Mouse (Mus musculus) left cerebral cortex, postnatal 4 days (tissue): Measurements from ENCODE around the gene Ube2q1. TPM values are rescaled to one million over a fixed set of nuclear protein-coding genes. Genes with fewer than 3 reads are reported as not detected.

Source experiments
- DNase-seq: peaks from one replicate; pipeline ENCODE4 v3.0.0-alpha.2; 2022
- intact Hi-C: fragments of 180-260 bp; cut with DNase I; formaldehyde crosslinking; loops from one replicate; pipeline ENCODE4 v1.15.1; 2025
- total RNA-seq, 2 experiments: library from RNA; stranded (reverse); gene quantifications; 2 replicates each; pipeline ENCODE4 v1.2.3; 2021

Ube2q1 gene
- total RNA-seq = 10 to 100 TPM; 74.5 to 79.3 TPM

- peak; percentile 99 for DNase-seq
- intact Hi-C loops = no loop called here
Observed at GRCm38 (mm10) chr3:89772968-89773709, at the start of gene Ube2q1. Gene Ube2q1, plus strand, starts transcription at chr3:89773616.

DNA sequence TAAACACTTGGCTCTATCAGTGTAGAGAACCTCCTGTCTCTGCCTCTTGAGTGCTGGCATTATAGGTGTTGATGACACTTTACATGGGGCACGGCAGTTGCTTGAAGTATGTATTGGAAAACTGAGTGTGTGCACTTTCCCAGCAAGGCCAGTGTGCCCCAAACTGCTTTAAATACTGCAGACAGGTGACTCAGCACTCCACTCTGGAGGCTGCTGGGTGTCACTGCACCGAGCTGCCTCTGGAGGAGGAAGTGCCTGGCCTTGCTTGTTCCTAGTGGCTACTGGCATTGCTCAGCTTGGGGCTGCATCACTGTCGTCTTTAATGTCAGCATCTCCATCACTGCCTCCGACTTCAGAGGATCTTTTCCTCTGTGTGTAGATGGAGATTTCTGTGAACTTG is 46.4 kb upstream of the Ube2q1 start:
- DNase-seq = peak; percentile 31
- intact Hi-C loops = no loop called here

DNA sequence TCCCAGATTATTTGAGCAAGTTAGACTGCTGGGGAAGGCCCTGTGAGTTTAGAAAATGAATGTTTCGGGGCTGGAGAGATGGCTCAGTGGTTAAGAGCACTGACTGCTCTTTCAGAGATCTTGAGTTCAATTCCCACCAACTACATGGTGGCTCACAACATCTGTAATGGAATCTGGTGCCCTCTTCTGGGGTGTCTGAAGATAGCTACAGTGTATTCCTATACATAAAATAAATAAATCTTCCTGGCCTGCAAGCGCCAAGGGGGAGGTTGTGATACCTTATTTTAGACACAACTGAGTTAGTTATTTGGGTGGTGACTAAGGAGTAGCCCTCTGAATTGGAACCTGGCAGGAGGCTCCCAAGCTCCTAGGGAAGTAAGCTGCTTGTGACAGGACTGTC is 44.6 kb upstream of the Ube2q1 start:
- DNase-seq = no peak
- intact Hi-C loops = no loop called here

GRCm38 (mm10) chr3:89730350-89731331 is 42.8 kb upstream of the Ube2q1 start:
- intact Hi-C loops = no loop called here
- DNase-seq = peak; percentile 51

- intact Hi-C loops = no loop called here
- no peak for DNase-seq
Observed at GRCm38 (mm10) chr3:89732091-89732490, 41.3 kb upstream of the Ube2q1 start.

- DNase-seq = no peak
- intact Hi-C loops = no loop called here
Observed at GRCm38 (mm10) chr3:89738509-89738908, 34.9 kb upstream of the Ube2q1 start.

DNA sequence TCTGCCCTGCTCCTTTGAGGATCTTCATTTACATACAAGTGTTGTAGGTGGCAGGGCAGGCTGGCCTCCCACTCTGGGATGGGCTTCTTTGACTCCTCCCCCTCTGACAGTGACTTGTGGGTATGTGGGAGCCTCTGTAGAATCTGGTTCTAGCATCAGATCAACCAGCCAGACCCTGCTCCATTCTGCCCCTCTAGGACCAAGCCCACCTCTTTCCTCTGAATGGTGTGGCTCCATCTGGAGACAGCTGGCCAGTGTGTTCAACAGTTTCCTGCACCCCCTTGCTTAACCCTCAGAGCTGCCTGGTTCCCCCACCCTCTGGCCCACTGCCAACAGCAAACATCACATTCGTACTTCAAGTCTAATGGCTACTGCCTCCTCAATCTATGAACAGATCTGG is 21.1 kb upstream of the Ube2q1 start:
- no peak for DNase-seq
- intact Hi-C loops = no loop called here

GRCm38 (mm10) chr3:89755283-89755682 is 18.1 kb upstream of the Ube2q1 start:
- no peak for DNase-seq
- intact Hi-C loops = no loop called here

GRCm38 (mm10) chr3:89757851-89758250 is 15.6 kb upstream of the Ube2q1 start:
- intact Hi-C loops = no loop called here
- DNase-seq = no peak

GRCm38 (mm10) chr3:89759786-89760185 is 13.6 kb upstream of the Ube2q1 start:
- intact Hi-C loops = no loop called here
- peak; percentile 32 for DNase-seq

- intact Hi-C loops = no loop called here
- DNase-seq = peak; percentile 74
Observed at GRCm38 (mm10) chr3:89764119-89764724, 9.2 kb upstream of the Ube2q1 start, which contains the start of gene Chrnb2. Gene Chrnb2, minus strand, starts transcription at chr3:89764632.

DNA sequence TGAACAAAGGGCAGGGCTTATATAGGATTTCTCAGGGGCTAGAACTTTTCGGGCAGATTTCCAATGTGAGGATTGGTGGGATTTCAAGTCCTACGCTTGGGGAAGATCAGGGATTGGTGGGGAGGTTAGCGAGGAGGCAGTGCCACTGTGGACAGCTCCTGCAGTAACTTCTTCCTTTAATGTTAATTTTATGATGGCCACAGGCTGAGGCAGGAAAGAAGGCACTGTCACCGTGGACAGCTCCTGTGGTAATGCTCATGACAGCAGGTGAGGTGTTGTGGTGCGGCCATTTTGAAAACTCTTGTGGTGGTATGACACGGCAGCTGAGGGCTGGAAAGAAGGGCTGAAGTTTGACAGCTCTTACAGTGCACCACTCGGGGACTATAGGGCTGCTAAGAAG is 3.8 kb upstream of the Ube2q1 start:
- DNase-seq = no peak
- intact Hi-C loops = no loop called here

GRCm38 (mm10) chr3:89770425-89771002 is 2.9 kb upstream of the Ube2q1 start:
- no peak for DNase-seq
- intact Hi-C loops = no loop called here

DNA sequence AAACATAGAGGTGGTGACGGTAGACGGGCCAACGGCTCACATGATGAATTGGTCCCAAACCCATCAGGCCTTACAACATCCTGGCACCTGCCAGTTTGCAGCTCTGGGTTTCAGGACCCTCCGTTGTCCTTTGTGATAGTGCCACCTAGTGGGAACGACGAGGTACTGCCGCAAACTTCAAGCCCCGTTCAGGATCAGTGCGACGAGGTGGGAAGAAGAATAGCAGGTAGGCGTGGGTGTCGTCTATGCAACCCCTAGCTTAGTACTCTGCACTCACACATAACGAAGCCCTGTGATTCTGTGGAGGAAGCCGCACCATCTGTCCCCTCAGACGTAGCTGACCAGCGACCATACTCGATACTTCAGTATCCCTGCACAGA is 838 bp upstream of the Ube2q1 start:
- intact Hi-C loops = no loop called here
- DNase-seq = peak; percentile 79

GRCm38 (mm10) chr3:89773740-89774211 is 360 bp downstream of the Ube2q1 start:
- intact Hi-C loops = no loop called here
- DNase-seq = peak; percentile 46

GRCm38 (mm10) chr3:89774236-89774960 is 982 bp downstream of the Ube2q1 start:
- no peak for DNase-seq
- intact Hi-C loops = no loop called here

- intact Hi-C loops = no loop called here
- no peak for DNase-seq
Observed at GRCm38 (mm10) chr3:89776001-89776400, 2.6 kb downstream of the Ube2q1 start.

GRCm38 (mm10) chr3:89780102-89780501 is 6.7 kb downstream of the Ube2q1 start:
- intact Hi-C loops = no loop called here
- DNase-seq = no peak

GRCm38 (mm10) chr3:89781640-89782039 is 8.2 kb downstream of the Ube2q1 start:
- intact Hi-C loops = no loop called here
- no peak for DNase-seq
